10 mouse cellular contexts compared by ENCODE assay signal in the genomic region with DNA sequence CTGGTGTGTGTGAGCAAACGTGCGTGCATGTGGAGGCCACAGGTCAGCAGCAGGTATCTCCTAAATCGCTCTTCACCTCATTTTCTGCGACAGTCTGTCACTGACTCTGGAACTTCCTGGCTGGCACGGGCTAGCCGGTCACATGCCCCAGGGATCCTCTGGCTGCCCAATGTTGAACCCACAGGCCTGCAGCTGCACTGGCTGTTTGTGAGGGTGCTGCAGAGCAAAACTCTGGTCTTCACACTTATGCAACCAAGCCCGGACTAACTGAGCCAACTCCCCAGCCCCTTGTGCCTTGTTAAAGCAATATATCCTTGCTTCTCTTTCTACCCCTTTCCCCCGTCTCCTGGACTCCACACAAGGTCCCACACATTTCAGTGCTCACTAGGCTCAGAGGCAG. TPM values are rescaled to one million over a fixed set of nuclear protein-coding genes. Genes with fewer than 3 reads are reported as not detected.
DNase-seq lines count a peak whose midpoint lies in the region; ATAC-seq lines count a peak whose summit lies in the region.
"Had no signal": no experiment of that assay in that cellular context is flagged by ENCODE, and none has a peak within 500 bp of the region (broad histone marks: within the 10 kb centered on the region; RNA-seq: fewer than 3 reads in every experiment).

No protein-coding gene starts in this region.

- WGBS in kidney, embryonic 15.5 days: 59% methylated on average over 8 of the region's 8 CpGs
- WGBS in forebrain, embryonic 11.5 days: 86% methylated on average over 8 of the region's 8 CpGs
- WGBS in forebrain, embryonic 12.5 days: 85% methylated on average over 8 of the region's 8 CpGs

- 0 out of 2 replicates have a peak, but pooled peaks cover 4% of the 10 kb centered on the region for H3K36me3 ChIP-seq in kidney, embryonic 15.5 days
- H3K36me3 ChIP-seq in forebrain, embryonic 11.5 days (ENCODE audit: control insufficient read depth, insufficient read depth, low read length): no peaks in the 10 kb centered on the region
- no peaks in the 10 kb centered on the region for H3K36me3 ChIP-seq in forebrain, embryonic 12.5 days (replicated peaks)

- H3K4me1 ChIP-seq in kidney, embryonic 15.5 days: peaks cover 40% of the 10 kb centered on the region
- peaks cover 6% of the 10 kb centered on the region for H3K4me1 ChIP-seq in forebrain, embryonic 11.5 days (replicated peaks; ENCODE audit: control insufficient read depth, insufficient read depth, low read length)
- H3K4me1 ChIP-seq in forebrain, embryonic 12.5 days: peaks cover 47% of the 10 kb centered on the region

- no peak overlapping the region for H3K27ac ChIP-seq in kidney, embryonic 15.5 days
- no peak overlapping the region for H3K27ac ChIP-seq in forebrain, embryonic 11.5 days (ENCODE audit: low read depth, low read length)
- no peak overlapping the region for H3K27ac ChIP-seq in forebrain, embryonic 12.5 days

- no peaks in the 10 kb centered on the region for H3K9me3 ChIP-seq in kidney, embryonic 15.5 days (replicated peaks)
- no peaks in the 10 kb centered on the region for H3K9me3 ChIP-seq in forebrain, embryonic 11.5 days (ENCODE audit: control insufficient read depth, low read length)
- no peaks in the 10 kb centered on the region for H3K9me3 ChIP-seq in forebrain, embryonic 12.5 days

- H3K4me2 ChIP-seq in kidney, embryonic 15.5 days: no peak overlapping the region
- H3K4me2 ChIP-seq in forebrain, embryonic 11.5 days (ENCODE audit: low read depth, low read length, severe bottlenecking): no peak overlapping the region
- H3K4me2 ChIP-seq in forebrain, embryonic 12.5 days: no peak overlapping the region

- DNase-seq in kidney, adult 18-20 months: peak; percentile 74
- DNase-seq in adipocyte (ENCODE audit: low spot score): peak; percentile 72
- peak; percentile 99 for DNase-seq in heart, adult 11 months
- peak; percentile 38 to 50 for DNase-seq in kidney, postnatal 4 days
- DNase-seq in forebrain, embryonic 11.5 days (ENCODE audit: low spot score): no peak

- ATAC-seq in kidney, embryonic 15.5 days (replicated peaks; ENCODE audit: low FRiP score): no peak
- ATAC-seq in erythroblast, adult 5-6 weeks (replicated peaks; ENCODE audit: low FRiP score, poor library complexity, severe bottlenecking): no peak
- ATAC-seq in forebrain, embryonic 11.5 days (replicated peaks; ENCODE audit: low FRiP score): no peak
- no peak for ATAC-seq in forebrain, embryonic 12.5 days (ENCODE audit: low FRiP score)

- H3K27me3 ChIP-seq in kidney, embryonic 15.5 days: no peaks in the 10 kb centered on the region
- no peaks in the 10 kb centered on the region for H3K27me3 ChIP-seq in forebrain, embryonic 11.5 days (ENCODE audit: control insufficient read depth, insufficient read depth, low read length)
- H3K27me3 ChIP-seq in forebrain, embryonic 12.5 days: no peaks in the 10 kb centered on the region

- no peak overlapping the region for H3K9ac ChIP-seq in kidney, embryonic 15.5 days
- H3K9ac ChIP-seq in forebrain, embryonic 11.5 days (ENCODE audit: low read length): no peak overlapping the region
- H3K9ac ChIP-seq in forebrain, embryonic 12.5 days: no peak overlapping the region

- no peak overlapping the region for H3K4me3 ChIP-seq in kidney, embryonic 15.5 days (replicated peaks)
- H3K4me3 ChIP-seq in forebrain, embryonic 11.5 days (ENCODE audit: low read depth, low read length): no peak overlapping the region
- no peak overlapping the region for H3K4me3 ChIP-seq in forebrain, embryonic 12.5 days (replicated peaks)

RNA-seq across cellular contexts. Expression of a gene that starts 5.3 kb away (rescaled TPM):
- polyA plus RNA-seq in kidney, embryonic 15.5 days (2015; fragmentation: Nextera tagmentation; extraction: Ambion mirVana): 26.4 and 29.4 TPM in 2 replicates
- total RNA-seq in erythroblast, adult 5-6 weeks (2015; ENCODE audit: low replicate concordance): not detected in 2 replicates
- total RNA-seq in erythroblast, adult 5-6 weeks (2017; ENCODE audit: low replicate concordance): under 0.01 and 0.42 TPM in 2 replicates
- 49.4 and 50.4 TPM in 2 replicates for polyA plus RNA-seq in forebrain, embryonic 11.5 days (2014; fragmentation: Nextera tagmentation; extraction: Ambion mirVana)
- polyA plus RNA-seq in forebrain, embryonic 12.5 days (2016; fragmentation: Nextera tagmentation; extraction: Ambion mirVana): 53.1 and 65.8 TPM in 2 replicates

RNA-seq across cellular contexts. Expression of a gene that starts 19.0 kb away (rescaled TPM):
- not detected in 2 replicates for polyA plus RNA-seq in kidney, embryonic 15.5 days (2015; fragmentation: Nextera tagmentation; extraction: Ambion mirVana)
- not detected in 2 replicates for total RNA-seq in erythroblast, adult 5-6 weeks (2015; ENCODE audit: low replicate concordance)
- total RNA-seq in erythroblast, adult 5-6 weeks (2017; ENCODE audit: low replicate concordance): not detected in 2 replicates
- polyA plus RNA-seq in forebrain, embryonic 11.5 days (2014; fragmentation: Nextera tagmentation; extraction: Ambion mirVana): not detected in 2 replicates
- polyA plus RNA-seq in forebrain, embryonic 12.5 days (2016; fragmentation: Nextera tagmentation; extraction: Ambion mirVana): not detected in 2 replicates
- total RNA-seq: left cerebral cortex, postnatal 10 days had no signal
- polyA plus RNA-seq: embryonic facial prominence, embryonic 11.5 days had no signal
